Mouse (Mus musculus): ENCODE measurements at regions not wholly inside any gene's neighbourhood (a gene's known extent, or its start where the extent isn't known, plus 50 kb on each side); places are given as distances from the start of the nearest gene placed in this dataset.

- H3K27ac ChIP-seq (ENCODE audit: insufficient read depth, low read length), result no peak overlapping the region
- no peaks in the 10 kb centered on the region for H3K4me1 ChIP-seq (ENCODE audit: control insufficient read depth, insufficient read depth, low read length)
- H3K27me3 ChIP-seq (ENCODE audit: control insufficient read depth, insufficient read depth, low read length, poor library complexity, severe bottlenecking), result no peaks in the 10 kb centered on the region
- H3K9ac ChIP-seq (ENCODE audit: low read depth, poor library complexity, severe bottlenecking), result no peak overlapping the region
- no peak overlapping the region for H3K4me3 ChIP-seq (ENCODE audit: low read depth, low read length)
- no peaks in the 10 kb centered on the region for H3K36me3 ChIP-seq (ENCODE audit: control insufficient read depth, insufficient read depth, low read length, poor library complexity, severe bottlenecking)
- no peak for TF ChIP-seq EP300 (IDR thresholded peaks at IDR 0.05; ENCODE audit: insufficient read depth, low read depth, low read length)
- no peak for TF ChIP-seq CTCF (IDR thresholded peaks at IDR 0.05; ENCODE audit: low read depth, low read length)
- TF ChIP-seq POLR2A (IDR thresholded peaks at IDR 0.05; ENCODE audit: insufficient read depth, low read length), result no peak
- no peaks in the 10 kb centered on the region for H3K9me3 ChIP-seq (replicated peaks; ENCODE audit: control insufficient read depth, insufficient read depth, low read length, poor library complexity, severe bottlenecking)
Measured at GRCm38 (mm10) chr6:81323690-81324089, 599.8 kb upstream of the Gcfc2 start.

DNA sequence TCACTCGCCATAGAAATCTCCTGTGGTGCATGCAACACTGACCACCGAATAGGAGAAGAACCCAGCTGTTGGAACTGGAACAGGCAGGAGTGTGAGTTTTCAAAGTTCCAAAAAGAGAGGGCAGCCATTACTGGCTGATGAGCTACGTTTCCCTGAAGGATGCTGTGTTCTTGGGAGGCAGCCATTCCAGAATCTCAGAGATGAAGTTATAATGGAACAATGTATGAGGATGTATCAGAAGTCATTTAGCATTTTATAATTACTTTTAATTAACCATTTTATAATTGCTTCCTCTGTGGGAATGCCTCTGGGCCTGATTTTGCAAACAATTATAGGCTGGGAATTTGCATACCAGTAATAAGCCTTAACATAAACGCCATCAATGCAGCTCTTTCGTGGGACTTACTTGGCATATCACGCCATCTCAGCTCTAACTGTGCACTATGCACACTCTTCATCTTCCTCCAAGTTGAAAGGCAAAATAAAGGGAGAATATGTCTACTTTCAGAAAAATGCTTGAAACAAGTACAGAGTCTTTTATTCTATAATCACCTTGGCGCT lies 559.4 kb upstream of the Gcfc2 start:
- no peaks in the 10 kb centered on the region for H3K27me3 ChIP-seq (ENCODE audit: control insufficient read depth, insufficient read depth, low read length, poor library complexity, severe bottlenecking)
- H3K9ac ChIP-seq (ENCODE audit: low read depth, poor library complexity, severe bottlenecking), result no peak overlapping the region
- TF ChIP-seq EP300 (IDR thresholded peaks at IDR 0.05; ENCODE audit: insufficient read depth, low read depth, low read length) (no peak), POLR2A (IDR thresholded peaks at IDR 0.05; ENCODE audit: insufficient read depth, low read length) (no peak), CTCF (IDR thresholded peaks at IDR 0.05; ENCODE audit: low read depth, low read length) (no peak)
- H3K4me1 ChIP-seq (ENCODE audit: control insufficient read depth, insufficient read depth, low read length), result no peaks in the 10 kb centered on the region
- no peak overlapping the region for H3K4me3 ChIP-seq (ENCODE audit: low read depth, low read length)
- H3K9me3 ChIP-seq (replicated peaks; ENCODE audit: control insufficient read depth, insufficient read depth, low read length, poor library complexity, severe bottlenecking), result no peaks in the 10 kb centered on the region
- H3K27ac ChIP-seq (ENCODE audit: insufficient read depth, low read length), result no peak overlapping the region
- no peaks in the 10 kb centered on the region for H3K36me3 ChIP-seq (ENCODE audit: control insufficient read depth, insufficient read depth, low read length, poor library complexity, severe bottlenecking)

- H3K4me1 ChIP-seq (ENCODE audit: control insufficient read depth, insufficient read depth, low read length), result no peaks in the 10 kb centered on the region
- H3K9me3 ChIP-seq (replicated peaks; ENCODE audit: control insufficient read depth, insufficient read depth, low read length, poor library complexity, severe bottlenecking), result no peaks in the 10 kb centered on the region
- no peak overlapping the region for H3K9ac ChIP-seq (ENCODE audit: low read depth, poor library complexity, severe bottlenecking)
- H3K27me3 ChIP-seq (ENCODE audit: control insufficient read depth, insufficient read depth, low read length, poor library complexity, severe bottlenecking), result no peaks in the 10 kb centered on the region
- no peak overlapping the region for H3K4me3 ChIP-seq (ENCODE audit: low read depth, low read length)
- H3K27ac ChIP-seq (ENCODE audit: insufficient read depth, low read length), result no peak overlapping the region
- no peaks in the 10 kb centered on the region for H3K36me3 ChIP-seq (ENCODE audit: control insufficient read depth, insufficient read depth, low read length, poor library complexity, severe bottlenecking)
- TF ChIP-seq EP300 (IDR thresholded peaks at IDR 0.05; ENCODE audit: insufficient read depth, low read depth, low read length) (no peak), CTCF (IDR thresholded peaks at IDR 0.05; ENCODE audit: low read depth, low read length) (no peak), POLR2A (IDR thresholded peaks at IDR 0.05; ENCODE audit: insufficient read depth, low read length) (no peak)
Measured at GRCm38 (mm10) chr6:81388484-81388883, 535.0 kb upstream of the Gcfc2 start.

DNA sequence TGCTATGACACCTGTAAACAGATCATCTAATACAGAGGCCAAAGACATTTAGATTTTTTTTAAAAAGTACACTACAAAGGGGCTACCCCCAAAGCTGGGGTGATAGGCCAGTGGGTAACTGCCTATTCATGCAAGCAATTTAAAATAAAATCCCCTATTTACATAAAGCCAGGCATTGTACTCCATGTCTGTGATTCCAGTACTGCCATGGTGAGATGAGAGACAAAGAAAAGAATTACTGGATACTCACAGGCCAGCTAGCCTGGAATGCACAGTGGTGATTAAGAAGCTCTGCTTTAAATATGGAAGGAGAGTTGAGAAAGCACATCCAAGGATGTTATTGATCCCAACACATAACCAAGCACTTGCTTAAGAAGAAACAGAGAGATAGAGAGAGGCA lies 520.3 kb upstream of the Gcfc2 start:
- H3K9ac ChIP-seq (ENCODE audit: low read depth, poor library complexity, severe bottlenecking), result no peak overlapping the region
- H3K27ac ChIP-seq (ENCODE audit: insufficient read depth, low read length), result no peak overlapping the region
- no peak for TF ChIP-seq EP300 (IDR thresholded peaks at IDR 0.05; ENCODE audit: insufficient read depth, low read depth, low read length)
- no peak for TF ChIP-seq CTCF (IDR thresholded peaks at IDR 0.05; ENCODE audit: low read depth, low read length)
- no peak for TF ChIP-seq POLR2A (IDR thresholded peaks at IDR 0.05; ENCODE audit: insufficient read depth, low read length)
- H3K36me3 ChIP-seq (ENCODE audit: control insufficient read depth, insufficient read depth, low read length, poor library complexity, severe bottlenecking), result no peaks in the 10 kb centered on the region
- no peaks in the 10 kb centered on the region for H3K27me3 ChIP-seq (ENCODE audit: control insufficient read depth, insufficient read depth, low read length, poor library complexity, severe bottlenecking)
- no peaks in the 10 kb centered on the region for H3K9me3 ChIP-seq (replicated peaks; ENCODE audit: control insufficient read depth, insufficient read depth, low read length, poor library complexity, severe bottlenecking)
- H3K4me3 ChIP-seq (ENCODE audit: low read depth, low read length), result no peak overlapping the region
- no peaks in the 10 kb centered on the region for H3K4me1 ChIP-seq (ENCODE audit: control insufficient read depth, insufficient read depth, low read length)

DNA sequence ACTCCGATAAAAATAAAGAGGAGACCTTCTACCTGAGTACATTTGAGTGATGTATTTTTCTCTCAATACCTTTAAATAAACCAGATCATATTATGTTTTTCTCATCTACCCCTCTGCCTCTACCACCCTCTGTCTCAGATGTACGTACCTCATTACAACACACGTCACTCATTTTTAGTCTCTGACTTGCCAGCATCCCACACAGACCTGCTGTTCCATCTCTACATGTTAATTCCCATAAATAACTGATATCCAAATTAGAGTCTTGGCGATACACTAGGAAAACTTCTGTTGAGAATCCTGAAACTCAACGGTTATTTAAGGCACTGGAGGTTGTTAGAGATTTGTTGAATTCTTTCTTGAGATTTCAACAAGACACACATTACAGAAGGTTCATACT lies 509.9 kb upstream of the Gcfc2 start:
- H3K27ac ChIP-seq (ENCODE audit: insufficient read depth, low read length), result no peak overlapping the region
- no peaks in the 10 kb centered on the region for H3K27me3 ChIP-seq (ENCODE audit: control insufficient read depth, insufficient read depth, low read length, poor library complexity, severe bottlenecking)
- no peaks in the 10 kb centered on the region for H3K9me3 ChIP-seq (replicated peaks; ENCODE audit: control insufficient read depth, insufficient read depth, low read length, poor library complexity, severe bottlenecking)
- no peaks in the 10 kb centered on the region for H3K4me1 ChIP-seq (ENCODE audit: control insufficient read depth, insufficient read depth, low read length)
- no peak overlapping the region for H3K9ac ChIP-seq (ENCODE audit: low read depth, poor library complexity, severe bottlenecking)
- no peaks in the 10 kb centered on the region for H3K36me3 ChIP-seq (ENCODE audit: control insufficient read depth, insufficient read depth, low read length, poor library complexity, severe bottlenecking)
- no peak overlapping the region for H3K4me3 ChIP-seq (ENCODE audit: low read depth, low read length)
- TF ChIP-seq EP300 (IDR thresholded peaks at IDR 0.05; ENCODE audit: insufficient read depth, low read depth, low read length), result no peak
- no peak for TF ChIP-seq CTCF (IDR thresholded peaks at IDR 0.05; ENCODE audit: low read depth, low read length)
- no peak for TF ChIP-seq POLR2A (IDR thresholded peaks at IDR 0.05; ENCODE audit: insufficient read depth, low read length)

DNA sequence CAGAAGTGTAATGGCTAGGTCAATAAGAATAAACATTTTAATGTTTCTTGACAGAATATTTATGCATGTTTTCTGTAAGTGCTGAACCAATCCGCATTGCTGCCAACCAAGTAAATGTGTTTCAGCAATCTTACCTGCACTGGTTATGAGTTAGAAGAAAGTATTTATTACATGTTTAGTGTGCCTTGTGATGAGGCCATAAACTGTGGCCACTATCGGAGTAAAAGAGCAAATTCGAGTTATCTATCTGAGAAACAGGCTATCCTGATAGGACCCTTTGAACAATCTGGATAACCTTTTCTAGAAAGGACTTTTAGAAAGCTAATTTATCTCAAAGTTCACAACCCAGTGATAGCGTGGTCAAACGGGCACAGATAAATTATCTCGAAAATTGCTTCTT lies 488.7 kb upstream of the Gcfc2 start:
- no peak overlapping the region for H3K9ac ChIP-seq (ENCODE audit: low read depth, poor library complexity, severe bottlenecking)
- H3K9me3 ChIP-seq (replicated peaks; ENCODE audit: control insufficient read depth, insufficient read depth, low read length, poor library complexity, severe bottlenecking), result no peaks in the 10 kb centered on the region
- H3K4me3 ChIP-seq (ENCODE audit: low read depth, low read length), result no peak overlapping the region
- H3K27me3 ChIP-seq (ENCODE audit: control insufficient read depth, insufficient read depth, low read length, poor library complexity, severe bottlenecking), result no peaks in the 10 kb centered on the region
- H3K36me3 ChIP-seq (ENCODE audit: control insufficient read depth, insufficient read depth, low read length, poor library complexity, severe bottlenecking), result no peaks in the 10 kb centered on the region
- no peak overlapping the region for H3K27ac ChIP-seq (ENCODE audit: insufficient read depth, low read length)
- H3K4me1 ChIP-seq (ENCODE audit: control insufficient read depth, insufficient read depth, low read length), result no peaks in the 10 kb centered on the region
- TF ChIP-seq POLR2A (IDR thresholded peaks at IDR 0.05; ENCODE audit: insufficient read depth, low read length) (no peak), EP300 (IDR thresholded peaks at IDR 0.05; ENCODE audit: insufficient read depth, low read depth, low read length) (no peak), CTCF (IDR thresholded peaks at IDR 0.05; ENCODE audit: low read depth, low read length) (no peak)

Data from ES-Bruce4 (cell line).